Mouse (Mus musculus): ENCODE measurements at regions not wholly inside any gene's neighbourhood (a gene's known extent, or its start where the extent isn't known, plus 50 kb on each side); places are given as distances from the start of the nearest gene placed in this dataset.
A peak's percentile ranks its signal among the peaks of the same experiment; 100 is the strongest.

- no peak overlapping the region for H3K27ac ChIP-seq (replicated peaks; ENCODE audit: low read depth, low read length)
- no peak for ATAC-seq (ENCODE audit: insufficient number of reproducible peaks, low FRiP score, low TSS enrichment, low read depth)
These were observed 91.0 kb downstream of the Mycn start for GRCm38 (mm10) chr12:12850681-12851080.

GRCm38 (mm10) chr12:12846716-12847115 is 95.0 kb downstream of the Mycn start:
- ATAC-seq (ENCODE audit: insufficient number of reproducible peaks, low FRiP score, low TSS enrichment, low read depth): no peak
- H3K4me3 ChIP-seq (ENCODE audit: low read depth, low read length): no peak overlapping the region
- no peak overlapping the region for H3K4me2 ChIP-seq (ENCODE audit: low read depth, severe bottlenecking)
- no peak overlapping the region for H3K9ac ChIP-seq (ENCODE audit: low read length)
- no peak overlapping the region for H3K27ac ChIP-seq (replicated peaks; ENCODE audit: low read depth, low read length)
- WGBS: 80% methylated on average over 1 of the region's 1 CpGs
- no peaks in the 10 kb centered on the region for H3K9me3 ChIP-seq (ENCODE audit: control insufficient read depth, low read length)
- peaks cover 17% of the 10 kb centered on the region for H3K4me1 ChIP-seq (ENCODE audit: control insufficient read depth, insufficient read depth, low read length)
- DNase-seq (ENCODE audit: low spot score): no peak
- H3K36me3 ChIP-seq (ENCODE audit: control insufficient read depth, insufficient read depth, low read length): no peaks in the 10 kb centered on the region
- H3K27me3 ChIP-seq (ENCODE audit: control insufficient read depth, insufficient read depth, low read length): no peaks in the 10 kb centered on the region

More at GRCm38 (mm10) chr12:12850681-12851080, 91.0 kb downstream of the Mycn start:
- Histone ChIP-seq H3K36me3 (ENCODE audit: control insufficient read depth, insufficient read depth, low read length) (no peaks in the 10 kb centered on the region), H3K27me3 (ENCODE audit: control insufficient read depth, insufficient read depth, low read length) (no peaks in the 10 kb centered on the region), H3K4me1 (ENCODE audit: control insufficient read depth, insufficient read depth, low read length) (peaks cover 2% of the 10 kb centered on the region; the same call in 1 of the 2 replicates), H3K9me3 (ENCODE audit: control insufficient read depth, low read length) (no peaks in the 10 kb centered on the region), H3K9ac (ENCODE audit: low read length) (no peak overlapping the region), H3K4me3 (ENCODE audit: low read depth, low read length) (no peak overlapping the region), H3K4me2 (ENCODE audit: low read depth, severe bottlenecking) (no peak overlapping the region)
- no peak for DNase-seq (ENCODE audit: low spot score)
- 20% methylated on average over 2 of the region's 2 CpGs for WGBS

GRCm38 (mm10) chr12:12842247-12842957 is 99.3 kb downstream of the Mycn start:
- Histone ChIP-seq H3K27ac (replicated peaks; ENCODE audit: low read depth, low read length) (no peak overlapping the region), H3K27me3 (ENCODE audit: control insufficient read depth, insufficient read depth, low read length) (no peaks in the 10 kb centered on the region), H3K36me3 (ENCODE audit: control insufficient read depth, insufficient read depth, low read length) (no peaks in the 10 kb centered on the region), H3K4me3 (ENCODE audit: low read depth, low read length) (no peak overlapping the region), H3K4me1 (ENCODE audit: control insufficient read depth, insufficient read depth, low read length) (peaks cover 32% of the 10 kb centered on the region), H3K4me2 (ENCODE audit: low read depth, severe bottlenecking) (peak overlapping the region; percentile 11), H3K9me3 (ENCODE audit: control insufficient read depth, low read length) (no peaks in the 10 kb centered on the region), H3K9ac (ENCODE audit: low read length) (no peak overlapping the region)
- DNase-seq (ENCODE audit: low spot score): peak; percentile 70
- 19% methylated on average over 17 of the region's 17 CpGs for WGBS
- ATAC-seq (ENCODE audit: insufficient number of reproducible peaks, low FRiP score, low TSS enrichment, low read depth): no peak

GRCm38 (mm10) chr12:12841385-12842238 is 100.1 kb downstream of the Mycn start:
- Histone ChIP-seq H3K27ac (replicated peaks; ENCODE audit: low read depth, low read length) (peak overlapping the region; percentile 14; the same call in 1 of the 2 replicates), H3K4me1 (ENCODE audit: control insufficient read depth, insufficient read depth, low read length) (peaks cover 32% of the 10 kb centered on the region), H3K4me3 (ENCODE audit: low read depth, low read length) (no peak overlapping the region), H3K9me3 (ENCODE audit: control insufficient read depth, low read length) (no peaks in the 10 kb centered on the region), H3K4me2 (ENCODE audit: low read depth, severe bottlenecking) (peak overlapping the region; percentile 11), H3K27me3 (ENCODE audit: control insufficient read depth, insufficient read depth, low read length) (no peaks in the 10 kb centered on the region), H3K9ac (ENCODE audit: low read length) (no peak overlapping the region), H3K36me3 (ENCODE audit: control insufficient read depth, insufficient read depth, low read length) (no peaks in the 10 kb centered on the region)
- DNase-seq (ENCODE audit: low spot score) (no peak), ATAC-seq (ENCODE audit: insufficient number of reproducible peaks, low FRiP score, low TSS enrichment, low read depth) (peak; percentile 48; the same call in 1 of the 2 replicates)
- 78% methylated on average over 5 of the region's 5 CpGs for WGBS

GRCm38 (mm10) chr12:12840661-12841384 is 100.9 kb downstream of the Mycn start:
- H3K27ac ChIP-seq (replicated peaks; ENCODE audit: low read depth, low read length): peak overlapping the region; percentile 66
- DNase-seq (ENCODE audit: low spot score): peak; percentile 69
- ATAC-seq (ENCODE audit: insufficient number of reproducible peaks, low FRiP score, low TSS enrichment, low read depth): peak; percentile 85
- H3K27me3 ChIP-seq (ENCODE audit: control insufficient read depth, insufficient read depth, low read length): no peaks in the 10 kb centered on the region
- no peaks in the 10 kb centered on the region for H3K9me3 ChIP-seq (ENCODE audit: control insufficient read depth, low read length)
- 22% methylated on average over 17 of the region's 17 CpGs for WGBS
- peak overlapping the region; percentile 9; the same call in 1 of the 2 replicates for H3K4me3 ChIP-seq (ENCODE audit: low read depth, low read length)
- no peaks in the 10 kb centered on the region for H3K36me3 ChIP-seq (ENCODE audit: control insufficient read depth, insufficient read depth, low read length)
- H3K4me2 ChIP-seq (ENCODE audit: low read depth, severe bottlenecking): peak overlapping the region; percentile 36
- no peak overlapping the region; the same call in 1 of the 2 replicates for H3K9ac ChIP-seq (ENCODE audit: low read length)
- peaks cover 32% of the 10 kb centered on the region for H3K4me1 ChIP-seq (ENCODE audit: control insufficient read depth, insufficient read depth, low read length)

GRCm38 (mm10) chr12:12837775-12838174 is 103.9 kb downstream of the Mycn start:
- Histone ChIP-seq H3K27ac (replicated peaks; ENCODE audit: low read depth, low read length) (no peak overlapping the region), H3K27me3 (ENCODE audit: control insufficient read depth, insufficient read depth, low read length) (no peaks in the 10 kb centered on the region), H3K4me2 (ENCODE audit: low read depth, severe bottlenecking) (no peak overlapping the region), H3K36me3 (ENCODE audit: control insufficient read depth, insufficient read depth, low read length) (no peaks in the 10 kb centered on the region), H3K9me3 (ENCODE audit: control insufficient read depth, low read length) (no peaks in the 10 kb centered on the region), H3K4me1 (ENCODE audit: control insufficient read depth, insufficient read depth, low read length) (peaks cover 27% of the 10 kb centered on the region), H3K4me3 (ENCODE audit: low read depth, low read length) (no peak overlapping the region), H3K9ac (ENCODE audit: low read length) (no peak overlapping the region)
- ATAC-seq (ENCODE audit: insufficient number of reproducible peaks, low FRiP score, low TSS enrichment, low read depth) (no peak), DNase-seq (ENCODE audit: low spot score) (no peak)
- 86% methylated on average over 1 of the region's 1 CpGs for WGBS

GRCm38 (mm10) chr12:12827821-12828641 is 113.7 kb downstream of the Mycn start:
- no peak for DNase-seq (ENCODE audit: low spot score)
- Histone ChIP-seq H3K4me2 (ENCODE audit: low read depth, severe bottlenecking) (no peak overlapping the region), H3K27me3 (ENCODE audit: control insufficient read depth, insufficient read depth, low read length) (no peaks in the 10 kb centered on the region), H3K9me3 (ENCODE audit: control insufficient read depth, low read length) (no peaks in the 10 kb centered on the region), H3K4me3 (ENCODE audit: low read depth, low read length) (no peak overlapping the region), H3K4me1 (ENCODE audit: control insufficient read depth, insufficient read depth, low read length) (no peaks in the 10 kb centered on the region), H3K9ac (ENCODE audit: low read length) (no peak overlapping the region; the same call in 1 of the 2 replicates), H3K36me3 (ENCODE audit: control insufficient read depth, insufficient read depth, low read length) (no peaks in the 10 kb centered on the region), H3K27ac (replicated peaks; ENCODE audit: low read depth, low read length) (no peak overlapping the region)
- ATAC-seq (ENCODE audit: insufficient number of reproducible peaks, low FRiP score, low TSS enrichment, low read depth): no peak
- 71% methylated on average over 13 of the region's 13 CpGs for WGBS

All from limb, embryonic 11.5 days (tissue).